7 mouse cellular contexts compared by ENCODE assay signal in genomic region chr8:124434126-124434790, GRCm38 (mm10). TPM values are rescaled to one million over a fixed set of nuclear protein-coding genes. Genes with fewer than 3 reads are reported as not detected.
A peak's percentile ranks its signal among the peaks of the same experiment; 100 is the strongest.
DNase-seq lines count a peak whose midpoint lies in the region; ATAC-seq lines count a peak whose summit lies in the region.

No protein-coding gene starts in this region.

- no peaks in the 10 kb centered on the region for H3K4me1 ChIP-seq in embryonic facial prominence, embryonic 11.5 days (ENCODE audit: control insufficient read depth, insufficient read depth, low read length)
- H3K4me1 ChIP-seq in intestine, embryonic 16.5 days (ENCODE audit: control insufficient read depth, insufficient read depth, low read length) = peaks cover 9% of the 10 kb centered on the region
- peaks cover 45% of the 10 kb centered on the region for H3K4me1 ChIP-seq in midbrain, embryonic 10.5 days

- ATAC-seq in embryonic facial prominence, embryonic 11.5 days (replicated peaks; ENCODE audit: insufficient number of reproducible peaks, low FRiP score, low TSS enrichment, low read depth) = peak; percentile 95
- peak; percentile 99 for ATAC-seq in intestine, embryonic 16.5 days

- peak; percentile 98 for DNase-seq in adrenal gland, postnatal 25 days
- peak; percentile 99 for DNase-seq in embryonic facial prominence, embryonic 11.5 days (ENCODE audit: low spot score)
- DNase-seq in gonadal fat pad, adult 2 months (ENCODE audit: low read depth) = peak; percentile 42
- peak; percentile 98 for DNase-seq in left cerebral cortex, postnatal 25 days (ENCODE audit: low spot score in 2 of 2)
- peak; percentile 97 for DNase-seq in midbrain, embryonic 10.5 days (ENCODE audit: low spot score)
- DNase-seq in skeletal muscle tissue, adult 2 months (ENCODE audit: low read depth, low spot score) = peak; percentile 88

- H3K9me3 ChIP-seq in embryonic facial prominence, embryonic 11.5 days (replicated peaks; ENCODE audit: control insufficient read depth, low read length) = no peaks in the 10 kb centered on the region
- no peaks in the 10 kb centered on the region for H3K9me3 ChIP-seq in intestine, embryonic 16.5 days (ENCODE audit: control insufficient read depth, low read length)
- no peaks in the 10 kb centered on the region for H3K9me3 ChIP-seq in midbrain, embryonic 10.5 days (replicated peaks)

- H3K9ac ChIP-seq in embryonic facial prominence, embryonic 11.5 days (replicated peaks; ENCODE audit: low read length) = peak overlapping the region; percentile 67
- H3K9ac ChIP-seq in intestine, embryonic 16.5 days (ENCODE audit: low read depth, low read length) = peak overlapping the region; percentile 73

- H3K27me3 ChIP-seq in embryonic facial prominence, embryonic 11.5 days (ENCODE audit: control insufficient read depth, insufficient read depth, low read length) = peaks cover 10% of the 10 kb centered on the region
- peaks cover 5% of the 10 kb centered on the region; the same call in 1 of the 2 replicates for H3K27me3 ChIP-seq in intestine, embryonic 16.5 days (replicated peaks; ENCODE audit: control insufficient read depth, insufficient read depth, low read length)
- H3K27me3 ChIP-seq in midbrain, embryonic 10.5 days (ENCODE audit: low read depth, poor library complexity, severe bottlenecking) = peaks cover 27% of the 10 kb centered on the region

- intact Hi-C loops in left cerebral cortex, postnatal 25 days (cut with DNase I) = loop anchor here (1.0 to 5.0 kb wide), 3 partner anchors 37 to 83 kb away; no protein-coding TSS in a partner anchor

- under 1% methylated on average over 92 of the region's 101 CpGs for WGBS in embryonic facial prominence, embryonic 11.5 days
- WGBS in intestine, embryonic 16.5 days = under 1% methylated on average over 70 of the region's 101 CpGs
- WGBS in midbrain, embryonic 10.5 days = 2% methylated on average over 101 of the region's 101 CpGs

- peak overlapping the region; percentile 100 for H3K4me2 ChIP-seq in embryonic facial prominence, embryonic 11.5 days (ENCODE audit: low read depth, low read length)
- peak overlapping the region; percentile 99 for H3K4me2 ChIP-seq in intestine, embryonic 16.5 days (ENCODE audit: low read depth, low read length)

- H3K36me3 ChIP-seq in embryonic facial prominence, embryonic 11.5 days (replicated peaks; ENCODE audit: control insufficient read depth, insufficient read depth, low read depth, low read length) = no peaks in the 10 kb centered on the region
- no peaks in the 10 kb centered on the region for H3K36me3 ChIP-seq in intestine, embryonic 16.5 days (ENCODE audit: control insufficient read depth, insufficient read depth, low read length)
- no peaks in the 10 kb centered on the region for H3K36me3 ChIP-seq in midbrain, embryonic 10.5 days

- H3K27ac ChIP-seq in embryonic facial prominence, embryonic 11.5 days (replicated peaks; ENCODE audit: low read depth, low read length) = no peak overlapping the region
- no peak overlapping the region for H3K27ac ChIP-seq in intestine, embryonic 16.5 days (ENCODE audit: low read length)
- peak overlapping the region; percentile 81 for H3K27ac ChIP-seq in midbrain, embryonic 10.5 days (replicated peaks)

- H3K4me3 ChIP-seq in embryonic facial prominence, embryonic 11.5 days (ENCODE audit: low read depth, low read length) = peak overlapping the region; percentile 69
- H3K4me3 ChIP-seq in intestine, embryonic 16.5 days (ENCODE audit: low read length) = peak overlapping the region; percentile 75
- peak overlapping the region; percentile 79 for H3K4me3 ChIP-seq in midbrain, embryonic 10.5 days

RNA-seq across cellular contexts. Expression of gene Pgbd5, which starts 5.2 kb away (rescaled TPM):
- 4.7 and 7.6 TPM in 2 replicates for total RNA-seq in adrenal gland, postnatal 25 days (2021)
- 2.3 TPM in 2 replicates for polyA plus RNA-seq in embryonic facial prominence, embryonic 11.5 days (2014; fragmentation: Nextera tagmentation; extraction: Ambion mirVana)
- polyA plus RNA-seq in gonadal fat pad, adult 2 months (2012; rRNA removed) = 0.88 and 1.3 TPM in 2 replicates
- polyA plus RNA-seq in intestine, embryonic 16.5 days (2015; fragmentation: Nextera tagmentation; extraction: Ambion mirVana) = 1.5 and 1.7 TPM in 2 replicates
- 100 to 1,000 TPM; 210 to 228 TPM for total RNA-seq in left cerebral cortex, postnatal 25 days (2021)
- polyA plus RNA-seq in midbrain, embryonic 10.5 days (2016; fragmentation: Nextera tagmentation; extraction: Ambion mirVana) = 2.1 and 2.3 TPM in 2 replicates

Comparison
In these comparisons a context has a peak if more than half of its experiments do, and no peak if none do; other contexts are left out.
1. DNase-seq: peak in every context shown above with its lines; median percentile 99 in embryonic facial prominence, embryonic 11.5 days; 98 in adrenal gland, postnatal 25 days; 98 in left cerebral cortex, postnatal 25 days; 97 in midbrain, embryonic 10.5 days; 88 in skeletal muscle tissue, adult 2 months; 42 in gonadal fat pad, adult 2 months.